Mouse (Mus musculus): ENCODE results near the gene Gpat3. TPM values are rescaled to one million over a fixed set of nuclear protein-coding genes. Genes with fewer than 3 reads are reported as not detected.
A peak's percentile ranks its signal among the peaks of the same experiment; 100 is the strongest.

The Gpat3 gene
- total and polyA plus RNA-seq, 2 experiments: 2.0 to 6.7 TPM

- Histone ChIP-seq H3K36me3 (ENCODE audit: control insufficient read depth, insufficient read depth, low read length) (no peaks in the 10 kb centered on the region), H3K79me2 (ENCODE audit: control insufficient read depth, insufficient read depth, low read length) (no peaks in the 10 kb centered on the region), H3K4me3 (ENCODE audit: insufficient read depth, low read depth, low read length) (no peak overlapping the region), H3K9ac (ENCODE audit: low read depth, low read length) (no peak overlapping the region), H3K27ac (replicated peaks; ENCODE audit: insufficient read depth, low read depth, low read length) (no peak overlapping the region), H3K4me1 (ENCODE audit: control insufficient read depth, insufficient read depth, low read length) (no peaks in the 10 kb centered on the region), H3K27me3 (ENCODE audit: control insufficient read depth, insufficient read depth, low read length) (no peaks in the 10 kb centered on the region)
- 69% methylated on average over 10 of the region's 10 CpGs for WGBS
- no peak for TF ChIP-seq CTCF (IDR thresholded peaks at IDR 0.05; ENCODE audit: low read depth, low read length)
- no peak for TF ChIP-seq POLR2A (IDR thresholded peaks at IDR 0.05; ENCODE audit: extremely low read depth, insufficient read depth, low read length)
- DNase-seq (ENCODE audit: extremely low read depth, low read depth, low spot score): no peak
Observed at GRCm38 (mm10) chr5:100875180-100875579, 29.7 kb downstream of the Gpat3 start.

- no peak overlapping the region for H3K27ac ChIP-seq (replicated peaks; ENCODE audit: insufficient read depth, low read depth, low read length)
- peak; percentile 56 for DNase-seq (ENCODE audit: extremely low read depth, low read depth, low spot score)
- no peaks in the 10 kb centered on the region for H3K79me2 ChIP-seq (ENCODE audit: control insufficient read depth, insufficient read depth, low read length)
- H3K36me3 ChIP-seq (ENCODE audit: control insufficient read depth, insufficient read depth, low read length): no peaks in the 10 kb centered on the region
- H3K27me3 ChIP-seq (ENCODE audit: control insufficient read depth, insufficient read depth, low read length): no peaks in the 10 kb centered on the region
- H3K4me1 ChIP-seq (ENCODE audit: control insufficient read depth, insufficient read depth, low read length): no peaks in the 10 kb centered on the region
- H3K9ac ChIP-seq (ENCODE audit: low read depth, low read length): no peak overlapping the region
- H3K4me3 ChIP-seq (ENCODE audit: insufficient read depth, low read depth, low read length): no peak overlapping the region
- TF ChIP-seq POLR2A (IDR thresholded peaks at IDR 0.05; ENCODE audit: extremely low read depth, insufficient read depth, low read length): no peak
- TF ChIP-seq CTCF (IDR thresholded peaks at IDR 0.05; ENCODE audit: low read depth, low read length): no peak
Observed at GRCm38 (mm10) chr5:100877021-100877420, 31.5 kb downstream of the Gpat3 start.

GRCm38 (mm10) chr5:100885216-100885615, 39.7 kb downstream of the Gpat3 start:
- Histone ChIP-seq H3K79me2 (ENCODE audit: control insufficient read depth, insufficient read depth, low read length) (no peaks in the 10 kb centered on the region), H3K4me1 (ENCODE audit: control insufficient read depth, insufficient read depth, low read length) (no peaks in the 10 kb centered on the region), H3K4me3 (ENCODE audit: insufficient read depth, low read depth, low read length) (no peak overlapping the region), H3K27me3 (ENCODE audit: control insufficient read depth, insufficient read depth, low read length) (no peaks in the 10 kb centered on the region), H3K9ac (ENCODE audit: low read depth, low read length) (no peak overlapping the region), H3K36me3 (ENCODE audit: control insufficient read depth, insufficient read depth, low read length) (no peaks in the 10 kb centered on the region), H3K27ac (replicated peaks; ENCODE audit: insufficient read depth, low read depth, low read length) (no peak overlapping the region)
- TF ChIP-seq POLR2A (IDR thresholded peaks at IDR 0.05; ENCODE audit: extremely low read depth, insufficient read depth, low read length): no peak
- no peak for TF ChIP-seq CTCF (IDR thresholded peaks at IDR 0.05; ENCODE audit: low read depth, low read length)
- DNase-seq (ENCODE audit: extremely low read depth, low read depth, low spot score): no peak
- whole genome bisulfite sequencing: 91% methylated on average over 6 of the region's 6 CpGs

- no peak for DNase-seq (ENCODE audit: extremely low read depth, low read depth, low spot score)
- no peak overlapping the region for H3K9ac ChIP-seq (ENCODE audit: low read depth, low read length)
- 85% methylated on average over 7 of the region's 7 CpGs for WGBS
- H3K4me3 ChIP-seq (ENCODE audit: insufficient read depth, low read depth, low read length): no peak overlapping the region
- no peaks in the 10 kb centered on the region for H3K79me2 ChIP-seq (ENCODE audit: control insufficient read depth, insufficient read depth, low read length)
- no peaks in the 10 kb centered on the region for H3K4me1 ChIP-seq (ENCODE audit: control insufficient read depth, insufficient read depth, low read length)
- no peak for TF ChIP-seq CTCF (IDR thresholded peaks at IDR 0.05; ENCODE audit: low read depth, low read length)
- no peaks in the 10 kb centered on the region for H3K36me3 ChIP-seq (ENCODE audit: control insufficient read depth, insufficient read depth, low read length)
- no peak overlapping the region for H3K27ac ChIP-seq (replicated peaks; ENCODE audit: insufficient read depth, low read depth, low read length)
- no peaks in the 10 kb centered on the region for H3K27me3 ChIP-seq (ENCODE audit: control insufficient read depth, insufficient read depth, low read length)
Observed at GRCm38 (mm10) chr5:100886331-100886988, 40.9 kb downstream of the Gpat3 start.

GRCm38 (mm10) chr5:100896199-100896598, 50.7 kb downstream of the Gpat3 start:
- 20% methylated on average over 10 of the region's 10 CpGs for WGBS
- TF ChIP-seq CTCF (IDR thresholded peaks at IDR 0.05; ENCODE audit: low read depth, low read length) (no peak), POLR2A (IDR thresholded peaks at IDR 0.05; ENCODE audit: extremely low read depth, insufficient read depth, low read length) (no peak)
- Histone ChIP-seq H3K27me3 (ENCODE audit: control insufficient read depth, insufficient read depth, low read length) (no peaks in the 10 kb centered on the region), H3K36me3 (ENCODE audit: control insufficient read depth, insufficient read depth, low read length) (no peaks in the 10 kb centered on the region; the same call in 1 of the 2 replicates), H3K4me1 (ENCODE audit: control insufficient read depth, insufficient read depth, low read length) (peaks cover 5% of the 10 kb centered on the region), H3K27ac (replicated peaks; ENCODE audit: insufficient read depth, low read depth, low read length) (no peak overlapping the region; the same call in 1 of the 2 replicates), H3K79me2 (ENCODE audit: control insufficient read depth, insufficient read depth, low read length) (no peaks in the 10 kb centered on the region), H3K9ac (ENCODE audit: low read depth, low read length) (no peak overlapping the region), H3K4me3 (ENCODE audit: insufficient read depth, low read depth, low read length) (no peak overlapping the region)
- DNase-seq (ENCODE audit: extremely low read depth, low read depth, low spot score): peak; percentile 86

- Histone ChIP-seq H3K79me2 (ENCODE audit: control insufficient read depth, insufficient read depth, low read length) (no peaks in the 10 kb centered on the region), H3K27ac (replicated peaks; ENCODE audit: insufficient read depth, low read depth, low read length) (peak overlapping the region; percentile 18; the same call in 1 of the 2 replicates), H3K4me1 (ENCODE audit: control insufficient read depth, insufficient read depth, low read length) (peaks cover 5% of the 10 kb centered on the region), H3K36me3 (ENCODE audit: control insufficient read depth, insufficient read depth, low read length) (no peaks in the 10 kb centered on the region), H3K9ac (ENCODE audit: low read depth, low read length) (no peak overlapping the region), H3K27me3 (ENCODE audit: control insufficient read depth, insufficient read depth, low read length) (no peaks in the 10 kb centered on the region), H3K4me3 (ENCODE audit: insufficient read depth, low read depth, low read length) (no peak overlapping the region)
- WGBS: 29% methylated on average over 11 of the region's 11 CpGs
- TF ChIP-seq CTCF (IDR thresholded peaks at IDR 0.05; ENCODE audit: low read depth, low read length): no peak
- TF ChIP-seq POLR2A (IDR thresholded peaks at IDR 0.05; ENCODE audit: extremely low read depth, insufficient read depth, low read length): no peak
- peak; percentile 92 for DNase-seq (ENCODE audit: extremely low read depth, low read depth, low spot score)
Observed at GRCm38 (mm10) chr5:100899745-100900489, 54.4 kb downstream of the Gpat3 start.
